Mouse (Mus musculus) gonadal fat pad, adult 2 months (tissue): Measurements from ENCODE around the gene Gm12216. TPM values are rescaled to one million over a fixed set of nuclear protein-coding genes. Genes with fewer than 3 reads are reported as not detected.

Source experiments
- DNase-seq: peaks from one replicate; pipeline ENCODE4 v3.0.0-alpha.2; 2012; ENCODE audit warnings: low read depth
- polyA plus RNA-seq: library from polyadenylated mRNA; depleted of rRNA; stranded (reverse); fragments of >200 nt; gene quantifications from 2 replicates; pipeline ENCODE4 v1.2.3, GENCODE M21; 2012; rRNA removed

Gm12216 gene
- polyA plus RNA-seq, 1 experiment, result 5.8 TPM

DNA sequence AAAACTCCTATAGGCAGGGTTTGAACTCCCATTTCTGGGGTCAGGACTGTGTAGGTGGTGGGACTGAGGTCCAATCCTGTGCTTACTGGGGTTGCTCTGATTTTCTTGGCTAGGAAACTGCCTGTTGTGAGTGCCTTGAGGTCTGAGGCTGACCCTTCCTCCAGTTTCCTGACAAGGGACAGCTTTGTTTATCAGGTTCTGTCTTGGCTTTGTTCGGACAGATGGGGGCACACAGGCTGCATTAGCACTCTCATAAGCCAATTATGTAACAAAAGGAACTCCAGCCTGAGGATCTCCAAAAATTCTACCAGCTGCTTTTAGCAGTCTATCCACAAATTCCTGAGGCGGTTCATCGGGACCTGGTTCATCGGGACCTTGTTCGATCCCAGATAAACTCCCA lies 116.7 kb downstream of the Gm12216 start:
- no peak for DNase-seq

- DNase-seq, result no peak
These were observed 121.5 kb downstream of the Gm12216 start for GRCm38 (mm10) chr11:53737573-53737946.

- DNase-seq, result peak; percentile 40
These were observed 122.1 kb downstream of the Gm12216 start for GRCm38 (mm10) chr11:53736771-53737572.

DNA sequence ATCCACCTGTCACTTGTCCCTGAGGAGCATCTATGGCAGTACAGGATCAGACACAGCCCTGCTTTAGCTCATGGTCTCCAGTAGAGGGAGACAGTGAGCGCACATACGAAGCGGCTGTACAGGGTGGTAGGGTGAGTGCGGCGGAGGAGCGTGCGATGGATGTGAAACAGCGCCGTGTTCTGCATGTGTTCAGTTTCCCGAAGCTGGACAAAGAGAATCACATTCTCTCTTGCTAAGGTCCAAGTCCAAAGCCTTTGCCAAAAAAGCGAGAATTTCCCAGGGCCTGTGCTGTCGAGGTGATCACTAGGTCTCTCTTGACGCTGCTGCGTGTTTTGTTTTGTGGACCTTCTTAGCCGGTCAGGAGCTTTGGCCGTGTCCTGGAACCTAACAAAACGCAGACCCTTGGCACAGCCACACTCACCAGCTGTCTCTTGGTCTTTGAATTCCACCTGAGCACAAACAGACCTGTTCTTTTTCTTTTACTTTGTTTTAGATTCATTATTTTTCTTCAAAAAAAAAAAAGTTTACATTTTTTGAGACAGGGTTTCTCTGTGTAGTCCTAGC lies 123.3 kb downstream of the Gm12216 start:
- no peak for DNase-seq

DNA sequence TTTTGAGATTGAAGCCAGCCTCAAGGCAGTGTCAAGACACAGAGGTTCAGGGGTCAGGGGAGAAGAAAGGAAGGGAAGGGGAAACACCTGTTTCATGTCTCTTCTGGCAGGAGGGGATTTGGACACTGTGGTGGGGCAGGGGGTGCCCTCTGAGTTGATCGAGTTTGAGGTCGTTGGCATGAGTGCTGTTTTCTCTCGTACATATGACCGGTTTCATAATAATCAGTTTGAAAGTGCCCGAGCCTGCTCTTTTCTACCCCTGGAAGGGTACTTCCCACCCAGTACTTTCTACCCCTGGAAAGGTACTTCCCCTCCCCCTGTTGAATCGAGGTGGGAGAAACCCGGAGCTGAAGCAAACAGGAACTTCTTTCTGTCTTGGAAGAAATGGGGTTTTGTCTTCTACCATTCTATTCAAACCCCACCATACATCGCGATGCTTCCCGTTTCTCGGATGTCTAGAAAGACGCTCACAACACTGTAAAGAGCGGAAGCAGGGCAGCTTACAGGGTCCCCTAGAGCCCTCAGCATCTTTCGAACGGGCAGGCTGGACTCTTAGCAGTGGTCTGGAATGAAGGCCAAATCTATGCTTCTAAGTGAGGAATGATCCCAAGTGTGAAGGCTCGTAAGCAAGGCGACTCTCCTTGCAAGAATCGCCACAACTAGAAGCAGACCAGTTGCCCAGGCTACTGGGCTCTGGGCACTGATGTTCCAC lies 123.9 kb downstream of the Gm12216 start:
- no peak for DNase-seq

DNA sequence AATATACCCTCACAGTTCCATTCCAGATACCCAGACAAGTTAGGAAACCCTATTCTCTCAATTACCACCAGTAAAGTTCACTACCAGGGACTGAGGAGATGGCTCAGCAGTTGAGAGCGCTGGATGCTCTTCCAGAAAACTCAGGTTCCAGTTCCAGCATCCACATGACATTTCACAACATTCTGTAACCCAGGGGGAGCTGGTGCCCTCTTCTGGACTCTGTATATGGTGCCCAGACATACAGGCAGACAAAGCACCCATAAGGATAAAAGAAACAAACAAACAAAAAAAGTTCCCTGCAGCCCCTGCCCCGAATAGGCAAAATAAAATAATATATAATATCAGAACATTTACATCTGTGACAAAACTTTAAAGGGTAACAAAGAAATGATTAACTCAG lies 124.6 kb downstream of the Gm12216 start:
- no peak for DNase-seq

DNA sequence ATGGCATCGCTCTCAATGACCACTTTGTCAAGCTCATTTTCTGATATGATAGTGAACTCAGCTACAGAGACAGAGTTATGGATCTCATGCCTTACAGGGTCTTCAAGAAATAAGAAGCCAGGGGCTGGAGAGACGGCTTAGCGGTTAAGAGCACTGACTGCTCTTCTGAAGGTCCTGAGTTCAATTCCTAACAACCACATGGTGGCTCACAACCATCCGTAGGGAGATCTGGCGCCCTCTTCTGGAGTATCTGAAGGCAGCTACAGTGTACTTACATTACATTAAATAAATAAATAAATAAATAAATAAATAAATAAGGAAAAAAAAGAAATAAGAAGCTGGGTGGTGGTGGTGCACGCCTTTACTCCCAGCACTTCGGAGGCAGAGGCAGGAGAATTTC lies 125.2 kb downstream of the Gm12216 start:
- no peak for DNase-seq

Other genes starting within 250 kb of the Gm12216 start
- gene Il4, start 240.6 kb downstream of the Gm12216 start, polyA plus RNA-seq, result not detected in 2 replicates
- 0.41 TPM in 1 of 2 replicates, not detected in the other for gene Il13, start 224.6 kb downstream of the Gm12216 start, polyA plus RNA-seq
- gene Rad50, start 151.9 kb downstream of the Gm12216 start, polyA plus RNA-seq, result 7.4 and 8.7 TPM in 2 replicates
- gene Il5, start 138.5 kb downstream of the Gm12216 start, polyA plus RNA-seq, result 0.20 TPM in 1 of 2 replicates, not detected in the other
- 43.6 and 47.0 TPM in 2 replicates for gene Irf1, start 89.2 kb downstream of the Gm12216 start, polyA plus RNA-seq
- 0.28 and 0.71 TPM in 2 replicates for gene Gm17334, start 86.1 kb downstream of the Gm12216 start, polyA plus RNA-seq
- gene Slc22a5, start 32.4 kb upstream of the Gm12216 start, polyA plus RNA-seq, result 41.1 and 58.0 TPM in 2 replicates
- 4.4 and 5.0 TPM in 2 replicates for gene Slc22a21, start 121.1 kb upstream of the Gm12216 start, polyA plus RNA-seq
- 8.7 and 16.5 TPM in 2 replicates for gene Slc22a4, start 168.8 kb upstream of the Gm12216 start, polyA plus RNA-seq
- gene Pdlim4, start 209.8 kb upstream of the Gm12216 start, polyA plus RNA-seq, result 89.8 and 106 TPM in 2 replicates
- gene P4ha2, start 240.8 kb upstream of the Gm12216 start, polyA plus RNA-seq, result 60.1 and 75.4 TPM in 2 replicates